Mouse (Mus musculus): ENCODE results near the gene Smco1.

- no peak for TF ChIP-seq CTCF (IDR thresholded peaks at IDR 0.05; ENCODE audit: extremely low read depth, insufficient read depth, low read length)
- no peak for TF ChIP-seq POLR2A (IDR thresholded peaks at IDR 0.05; ENCODE audit: extremely low read depth, insufficient read depth, low read length)
These were observed 49.5 kb upstream of the Smco1 start for GRCm38 (mm10) chr16:32221803-32222202.

All from cortical plate, adult 2 months (tissue).